Mouse (Mus musculus) layer of hippocampus, adult 9-10 months (tissue): Measurements from ENCODE around the gene Rhox3c.
"Not testable (repeated sequence)": the region's sequence is repeated elsewhere in the genome, so short reads cannot be mapped to it uniquely, and the experiment has no call there.

ENCODE experiments used
- DNase-seq: peaks from one replicate; pipeline ENCODE4 v3.0.0; 2022; ENCODE audit warnings: low spot score

Gene Rhox3c

DNA sequence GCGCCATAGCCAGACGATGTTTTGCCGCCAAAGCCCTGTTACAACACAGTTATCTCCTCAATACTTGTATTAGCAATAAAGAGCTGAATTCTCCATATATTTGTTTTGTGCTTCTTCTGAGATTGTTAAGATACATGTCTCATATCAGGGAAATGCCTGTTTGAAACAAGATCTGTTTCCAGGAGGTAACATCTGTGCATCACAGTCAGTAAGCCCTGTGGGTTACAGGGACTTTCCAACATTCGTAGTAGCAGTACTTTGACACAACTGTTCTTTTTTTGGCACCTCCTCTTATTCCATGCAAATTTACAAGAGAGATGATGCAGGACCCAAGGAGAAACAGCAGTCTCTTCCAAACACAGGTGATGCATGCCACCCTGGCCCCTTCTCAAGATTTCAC lies at the start of gene Rhox3c:
TSS of gene Rhox3c (plus strand) at position 301 of the 400 bp plus-strand sequence.
- DNase-seq: not testable (repeated sequence)

DNA sequence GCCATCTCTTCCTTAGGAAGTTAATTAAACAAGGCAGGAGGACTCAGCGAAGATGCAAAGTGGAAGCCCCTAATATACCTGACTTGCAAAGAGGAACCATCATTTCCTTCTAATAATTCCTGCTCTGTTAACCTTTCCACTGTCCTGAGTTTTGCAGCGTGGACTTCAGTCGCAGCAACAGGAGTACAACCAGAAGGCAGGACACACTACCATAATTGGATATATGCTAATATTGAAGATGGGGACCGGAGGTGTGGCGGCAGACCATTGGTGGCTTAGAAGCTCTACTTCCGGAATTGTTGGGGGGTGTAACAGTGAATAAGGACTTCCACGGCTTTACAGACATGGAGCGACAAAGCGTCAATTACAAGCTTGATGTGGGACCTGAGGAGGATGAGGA lies 46.6 kb upstream of the Rhox3c start, which contains the start of gene Rhox2b:
TSS of gene Rhox2b (plus strand) at position 301 of the 400 bp plus-strand sequence.
- not testable (repeated sequence) for DNase-seq

DNA sequence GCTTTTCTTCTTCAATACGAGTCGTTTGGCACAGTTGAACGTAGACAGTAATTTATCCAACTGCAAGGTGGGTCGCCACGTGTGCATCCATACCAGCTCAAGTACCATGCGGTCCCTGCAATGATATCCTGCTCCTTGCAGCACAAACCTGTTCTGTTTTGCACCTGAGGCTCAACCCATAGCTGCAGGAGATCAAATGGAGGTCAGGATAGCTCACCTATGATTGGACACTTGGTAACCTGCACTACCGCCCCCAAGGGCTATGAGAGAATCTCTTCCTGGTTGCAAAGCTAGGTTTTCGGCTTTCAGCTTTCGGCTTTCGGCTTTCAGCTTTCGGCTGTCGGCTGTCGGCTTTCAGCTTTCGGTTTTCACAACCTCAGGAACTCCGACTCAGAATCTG lies 26.2 kb upstream of the Rhox3c start, which contains the start of gene Rhox4b:
TSS of gene Rhox4b (plus strand) at position 301 of the 400 bp plus-strand sequence.
- DNase-seq: not testable (repeated sequence)

DNA sequence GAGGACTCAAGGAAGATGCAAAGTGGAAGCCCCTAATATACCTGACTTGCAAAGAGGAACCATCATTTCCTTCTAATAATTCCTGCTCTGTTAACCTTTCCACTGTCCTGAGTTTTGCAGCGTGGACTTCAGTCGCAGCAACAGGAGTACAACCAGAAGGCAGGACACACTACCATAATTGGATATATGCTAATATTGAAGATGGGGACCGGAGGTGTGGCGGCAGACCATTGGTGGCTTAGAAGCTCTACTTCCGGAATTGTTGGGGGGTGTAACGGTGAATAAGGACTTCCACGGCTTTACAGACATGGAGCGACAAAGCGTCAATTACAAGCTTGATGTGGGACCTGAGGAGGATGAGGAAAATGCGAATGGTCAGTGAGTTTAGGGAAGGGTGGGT lies 5.0 kb upstream of the Rhox3c start, which contains the start of gene Rhox2c:
TSS of gene Rhox2c (plus strand) at position 301 of the 400 bp plus-strand sequence.
- DNase-seq: not testable (repeated sequence)

DNA sequence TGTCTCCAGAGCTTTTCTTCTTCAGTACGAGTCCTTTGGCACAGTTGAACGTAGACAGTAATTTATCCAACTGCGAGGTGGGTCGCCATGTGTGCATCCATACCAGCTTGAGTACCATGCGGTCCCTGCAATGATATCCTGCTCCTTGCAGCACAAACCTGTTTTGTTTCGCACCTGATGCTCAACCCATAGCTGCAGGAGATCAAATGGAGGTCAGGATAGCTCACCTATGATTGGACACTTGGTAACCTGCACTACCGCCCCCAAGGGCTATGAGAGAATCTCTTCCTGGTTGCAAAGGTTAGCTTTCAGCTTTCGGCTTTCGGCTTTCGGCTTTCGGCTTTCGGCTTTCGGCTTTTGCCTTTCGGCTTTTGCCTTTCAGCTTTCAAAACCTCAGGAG lies 21.7 kb downstream of the Rhox3c start, which contains the start of gene Rhox4c:
TSS of gene Rhox4c (plus strand) at position 301 of the 400 bp plus-strand sequence.
- DNase-seq: not testable (repeated sequence)

DNA sequence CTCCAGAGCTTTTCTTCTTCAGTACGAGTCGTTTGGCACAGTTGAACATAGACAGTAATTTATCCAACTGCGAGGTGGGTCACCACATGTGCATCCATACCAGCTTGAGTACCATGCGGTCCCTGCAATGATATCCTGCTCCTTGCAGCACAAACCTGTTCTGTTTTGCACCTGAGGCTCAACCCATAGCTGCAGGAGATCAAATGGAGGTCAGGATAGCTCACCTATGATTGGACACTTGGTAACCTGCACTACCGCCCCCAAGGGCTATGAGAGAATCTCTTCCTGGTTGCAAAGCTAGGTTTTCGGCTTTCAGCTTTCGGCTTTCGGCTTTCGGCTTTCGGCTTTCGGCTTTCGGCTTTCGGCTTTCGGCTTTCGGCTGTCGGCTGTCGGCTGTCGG lies 55.7 kb downstream of the Rhox3c start, which contains the start of gene Rhox4d:
TSS of gene Rhox4d (plus strand) at position 301 of the 400 bp plus-strand sequence.
- DNase-seq: not testable (repeated sequence)
